Mouse (Mus musculus) CH12.LX (cell line): ENCODE measurements around the gene Ctsh.

Source experiments
- CHD2 ChIP-seq: IDR thresholded peaks from 2 replicates; pipeline ENCODE4 v1.6.1; 2011; ENCODE audit warnings: low read length, improper control_type of control experiment
- CTCF ChIP-seq, 2 experiments: IDR thresholded peaks in 1 of 2; conservative IDR thresholded peaks in 1 of 2; 2 replicates each; pipeline ENCODE4 v1.5.1; 2011 to 2012; ENCODE audit warnings: low read depth in 2 of 2, low read length in 2 of 2, improper control_type of control experiment in 1 of 2, inconsistent platforms in 1 of 2, mild to moderate bottlenecking in 1 of 2, moderate library complexity in 1 of 2
- ETS1 ChIP-seq: conservative IDR thresholded peaks from 2 replicates; pipeline ENCODE4 v1.6.1; 2012; ENCODE audit warnings: low read depth, mild to moderate bottlenecking, inconsistent platforms, low read length, improper control_type of control experiment, moderate library complexity
- USF1 ChIP-seq: IDR thresholded peaks from 2 replicates; pipeline ENCODE4 v1.6.1; 2014; ENCODE audit warnings: low read depth, mild to moderate bottlenecking, inconsistent platforms, low read length, improper control_type of control experiment
- ZNF384 ChIP-seq: IDR thresholded peaks from 2 replicates; pipeline ENCODE4 v1.6.1; 2012; ENCODE audit warnings: low read depth, low read length, improper control_type of control experiment, inconsistent platforms

DNA sequence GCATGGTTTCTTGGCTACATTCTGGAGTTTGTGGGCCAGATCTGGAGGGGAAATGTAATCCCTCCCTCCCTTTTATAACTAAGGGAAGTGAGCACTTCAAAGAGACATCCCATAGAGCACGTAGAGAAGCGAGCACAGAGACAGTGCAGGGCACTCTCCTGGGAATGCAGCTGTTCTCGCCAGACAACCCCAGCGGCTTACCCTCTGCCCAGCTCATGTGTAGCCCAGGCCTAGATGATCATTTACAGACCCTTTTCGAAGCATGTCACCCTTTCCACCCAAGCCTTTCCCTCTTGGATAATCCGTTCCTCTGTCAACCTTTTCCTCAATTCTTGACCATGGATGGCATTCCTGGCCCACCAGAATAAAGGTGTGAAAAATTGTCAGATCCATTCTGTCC, 37.7 kb upstream of the Ctsh start:
- TF ChIP-seq ZNF384 (no peak), USF1 (no peak), CTCF (conservative IDR thresholded peaks at IDR 0.05 in 1 of 2, IDR thresholded peaks at IDR 0.05 in 1 of 2; ENCODE audit: low read depth in 2 of 2, low read length in 2 of 2) (no peak), CHD2 (no peak), ETS1 (no peak)
